Mouse (Mus musculus) embryonic facial prominence, embryonic 13.5 days (tissue): ENCODE measurements around the gene Tnfrsf1a. TPM values are rescaled to one million over a fixed set of nuclear protein-coding genes. Genes with fewer than 3 reads are reported as not detected.

Experiments used
- ATAC-seq: fragments of 200-750 bp; cut with Nextera tagmentation; 2 replicates; pipeline ENCODE4 v1.8.0; 2017; ENCODE audit warnings: low read depth; ENCODE audit not compliant: insufficient number of reproducible peaks, insufficient read depth, low FRiP score, low TSS enrichment
- H3K27ac ChIP-seq: fragments of 300-500 bp; sonication (generic); 2 replicates; pipeline ENCODE4 v1.5.1; 2015; ENCODE audit warnings: moderate library complexity, mild to moderate bottlenecking, inconsistent platforms
- H3K27me3 ChIP-seq: fragments of 300-500 bp; sonication (generic); 2 replicates; pipeline ENCODE4 v1.6.1; 2015; ENCODE audit warnings: mild to moderate bottlenecking, inconsistent platforms
- H3K36me3 ChIP-seq: fragments of 300-500 bp; sonication (generic); 2 replicates; pipeline ENCODE4 v1.6.1; 2015; ENCODE audit warnings: mild to moderate bottlenecking, inconsistent platforms
- H3K4me1 ChIP-seq: fragments of 300-500 bp; sonication (generic); 2 replicates; pipeline ENCODE4 v1.6.1; 2015; ENCODE audit warnings: inconsistent platforms
- H3K4me2 ChIP-seq: fragments of 300-500 bp; sonication (generic); 2 replicates; pipeline ENCODE4 v1.6.1; 2015; ENCODE audit warnings: moderate library complexity, mild to moderate bottlenecking, inconsistent platforms
- H3K4me3 ChIP-seq: fragments of 300-500 bp; sonication (generic); 2 replicates; pipeline ENCODE4 v1.5.1; 2015; ENCODE audit warnings: mild to moderate bottlenecking, inconsistent platforms
- H3K9ac ChIP-seq: fragments of 300-500 bp; sonication (generic); 2 replicates; pipeline ENCODE4 v1.6.1; 2015; ENCODE audit warnings: mild to moderate bottlenecking, inconsistent platforms
- H3K9me3 ChIP-seq: fragments of 300-500 bp; sonication (generic); 2 replicates; pipeline ENCODE4 v1.6.1; 2016; ENCODE audit warnings: inconsistent platforms
- WGBS: fragments of 180-500 bp; shearing (Covaris S2); methylation state at CpG from one replicate; pipeline ENCODE4 v1.1.7; 2015; ENCODE audit warnings: mixed read lengths; 5-methylcytosine and 5-hydroxymethylcytosine counted together
- polyA plus RNA-seq: library from polyadenylated mRNA; unstranded; fragments of >200 nt; fragmentation: Nextera tagmentation; extraction: Ambion mirVana; gene quantifications from 2 replicates; pipeline ENCODE4 v1.2.1, GENCODE M21; 2015

The Tnfrsf1a gene
- polyA plus RNA-seq, 1 experiment from 2014 or later = 67.9 TPM

- H3K27me3 ChIP-seq = no peaks in the 10 kb centered on the region
- H3K4me2 ChIP-seq = peak within 1 kb of the TSS; percentile 74
- peak; percentile 68; the same call in 1 of the 2 replicates for ATAC-seq
- WGBS = 4% methylated on average over 38 of the region's 46 CpGs
- H3K4me1 ChIP-seq = peaks cover 40% of the 10 kb centered on the region
- peak within 1 kb of the TSS; percentile 64; the same call in 1 of the 2 replicates for H3K27ac ChIP-seq
- no peaks in the 10 kb centered on the region for H3K9me3 ChIP-seq
- H3K4me3 ChIP-seq = peak within 1 kb of the TSS; percentile 52
- H3K36me3 ChIP-seq = peaks cover 7% of the 10 kb centered on the region; the same call in 1 of the 2 replicates
- peak within 1 kb of the TSS; percentile 81 for H3K9ac ChIP-seq
Measured at GRCm38 (mm10) chr6:125313546-125314230, 35.5 kb upstream of the Tnfrsf1a start, which contains the start of gene Ltbr. Gene Ltbr, minus strand, starts transcription at chr6:125313885.

- Histone ChIP-seq H3K4me2 (peak overlapping the region; percentile 74), H3K36me3 (peaks cover 7% of the 10 kb centered on the region; the same call in 1 of the 2 replicates), H3K9me3 (no peaks in the 10 kb centered on the region), H3K4me1 (peaks cover 38% of the 10 kb centered on the region), H3K27me3 (peaks cover 1% of the 10 kb centered on the region; the same call in 1 of the 2 replicates), H3K27ac (peak overlapping the region; percentile 16; the same call in 1 of the 2 replicates), H3K9ac (peak overlapping the region; percentile 81), H3K4me3 (peak overlapping the region; percentile 52)
- ATAC-seq = no peak
- WGBS = 54% methylated on average over 7 of the region's 7 CpGs
Measured at GRCm38 (mm10) chr6:125314231-125314563, 35.0 kb upstream of the Tnfrsf1a start.

GRCm38 (mm10) chr6:125314746-125315145 lies 34.4 kb upstream of the Tnfrsf1a start:
- peak overlapping the region; percentile 81; the same call in 1 of the 2 replicates for H3K9ac ChIP-seq
- H3K4me2 ChIP-seq = 0 out of 2 replicates have a peak overlapping the region, but pooled peaks have one; percentile 74
- no peak overlapping the region for H3K27ac ChIP-seq
- H3K36me3 ChIP-seq = peaks cover 7% of the 10 kb centered on the region; the same call in 1 of the 2 replicates
- peaks cover 7% of the 10 kb centered on the region for H3K27me3 ChIP-seq
- WGBS = 75% methylated on average over 6 of the region's 6 CpGs
- H3K4me1 ChIP-seq = peaks cover 39% of the 10 kb centered on the region
- no peak overlapping the region for H3K4me3 ChIP-seq
- no peak for ATAC-seq
- no peaks in the 10 kb centered on the region for H3K9me3 ChIP-seq

- Histone ChIP-seq H3K9ac (no peak overlapping the region), H3K4me3 (no peak overlapping the region), H3K27me3 (peaks cover 30% of the 10 kb centered on the region), H3K4me1 (peaks cover 40% of the 10 kb centered on the region), H3K4me2 (no peak overlapping the region), H3K27ac (no peak overlapping the region), H3K9me3 (no peaks in the 10 kb centered on the region), H3K36me3 (peaks cover under 1% of the 10 kb centered on the region; the same call in 1 of the 2 replicates)
- no peak for ATAC-seq
- 56% methylated on average over 7 of the region's 7 CpGs for WGBS
Measured at GRCm38 (mm10) chr6:125317077-125317476, 32.1 kb upstream of the Tnfrsf1a start.

GRCm38 (mm10) chr6:125318981-125319918 lies 29.9 kb upstream of the Tnfrsf1a start:
- 62% methylated on average over 15 of the region's 15 CpGs for WGBS
- Histone ChIP-seq H3K9me3 (no peaks in the 10 kb centered on the region), H3K4me3 (no peak overlapping the region), H3K27ac (no peak overlapping the region), H3K36me3 (no peaks in the 10 kb centered on the region), H3K4me2 (no peak overlapping the region), H3K4me1 (peaks cover 19% of the 10 kb centered on the region), H3K9ac (no peak overlapping the region), H3K27me3 (peaks cover 45% of the 10 kb centered on the region)
- no peak for ATAC-seq

- Histone ChIP-seq H3K36me3 (no peaks in the 10 kb centered on the region), H3K27me3 (peaks cover 45% of the 10 kb centered on the region), H3K4me2 (no peak overlapping the region), H3K4me1 (peaks cover 17% of the 10 kb centered on the region), H3K9ac (no peak overlapping the region), H3K9me3 (no peaks in the 10 kb centered on the region), H3K4me3 (no peak overlapping the region), H3K27ac (no peak overlapping the region)
- no peak for ATAC-seq
Measured at GRCm38 (mm10) chr6:125319919-125320296, 29.3 kb upstream of the Tnfrsf1a start.

GRCm38 (mm10) chr6:125320323-125320722 lies 28.8 kb upstream of the Tnfrsf1a start, which contains the start of gene Scnn1a:
Gene Scnn1a, plus strand, starts transcription at chr6:125320659.
- Histone ChIP-seq H3K27me3 (peaks cover 45% of the 10 kb centered on the region), H3K27ac (no peak within 1 kb of the TSS), H3K9ac (0 out of 2 replicates have a peak within 1 kb of the TSS, but pooled peaks have one; percentile 16), H3K9me3 (no peaks in the 10 kb centered on the region), H3K4me3 (no peak within 1 kb of the TSS), H3K4me2 (peak within 1 kb of the TSS; percentile 15; the same call in 1 of the 2 replicates), H3K4me1 (peaks cover 17% of the 10 kb centered on the region), H3K36me3 (no peaks in the 10 kb centered on the region)
- ATAC-seq = no peak; the same call in 1 of the 2 replicates
- 79% methylated on average over 1 of the region's 1 CpGs for WGBS

- Histone ChIP-seq H3K9me3 (no peaks in the 10 kb centered on the region), H3K27ac (no peak overlapping the region), H3K9ac (0 out of 2 replicates have a peak overlapping the region, but pooled peaks have one; percentile 16), H3K4me1 (peaks cover 17% of the 10 kb centered on the region), H3K4me2 (peak overlapping the region; percentile 15; the same call in 1 of the 2 replicates), H3K4me3 (no peak overlapping the region), H3K27me3 (peaks cover 45% of the 10 kb centered on the region), H3K36me3 (no peaks in the 10 kb centered on the region)
- WGBS = 6% methylated on average over 26 of the region's 26 CpGs
- ATAC-seq = no peak
Measured at GRCm38 (mm10) chr6:125321114-125321855, 27.9 kb upstream of the Tnfrsf1a start.

- Histone ChIP-seq H3K27me3 (peaks cover 45% of the 10 kb centered on the region), H3K4me3 (no peak overlapping the region), H3K4me2 (no peak overlapping the region), H3K9ac (no peak overlapping the region), H3K27ac (no peak overlapping the region), H3K36me3 (no peaks in the 10 kb centered on the region), H3K9me3 (no peaks in the 10 kb centered on the region), H3K4me1 (peaks cover 17% of the 10 kb centered on the region)
- WGBS = 62% methylated on average over 13 of the region's 13 CpGs
- no peak for ATAC-seq
Measured at GRCm38 (mm10) chr6:125322794-125323193, 26.4 kb upstream of the Tnfrsf1a start.

- ATAC-seq = no peak
- Histone ChIP-seq H3K4me3 (no peak overlapping the region), H3K9me3 (no peaks in the 10 kb centered on the region), H3K4me2 (no peak overlapping the region), H3K27ac (no peak overlapping the region), H3K9ac (no peak overlapping the region), H3K27me3 (peaks cover 45% of the 10 kb centered on the region), H3K4me1 (peaks cover 17% of the 10 kb centered on the region), H3K36me3 (no peaks in the 10 kb centered on the region)
- WGBS = 53% methylated on average over 6 of the region's 6 CpGs
Measured at GRCm38 (mm10) chr6:125323547-125323946, 25.6 kb upstream of the Tnfrsf1a start.

- peaks cover 33% of the 10 kb centered on the region for H3K27me3 ChIP-seq
- no peak overlapping the region for H3K27ac ChIP-seq
Measured at GRCm38 (mm10) chr6:125325337-125325736, 23.8 kb upstream of the Tnfrsf1a start.

More at GRCm38 (mm10) chr6:125325337-125325736, 23.8 kb upstream of the Tnfrsf1a start:
- H3K4me2 ChIP-seq = no peak overlapping the region
- H3K4me1 ChIP-seq = peaks cover 18% of the 10 kb centered on the region
- H3K9ac ChIP-seq = no peak overlapping the region
- no peak for ATAC-seq
- H3K4me3 ChIP-seq = no peak overlapping the region
- whole genome bisulfite sequencing = 71% methylated on average over 6 of the region's 6 CpGs
- no peaks in the 10 kb centered on the region for H3K9me3 ChIP-seq
- no peaks in the 10 kb centered on the region for H3K36me3 ChIP-seq
